Mouse (Mus musculus) neural tube, embryonic 14.5 days (tissue): ENCODE data around the gene Ank2. TPM values are rescaled to one million over a fixed set of nuclear protein-coding genes. Genes with fewer than 3 reads are reported as not detected.

Experiments used
- ATAC-seq: fragments of 200-750 bp; cut with Nextera tagmentation; 2 replicates; pipeline ENCODE4 v1.8.0; 2017; ENCODE audit warnings: low read depth, mild to moderate bottlenecking, moderate TSS enrichment, moderate library complexity
- H3K27ac ChIP-seq: fragments of 300-500 bp; sonication (generic); 2 replicates; pipeline ENCODE4 v1.5.1; 2014; ENCODE audit warnings: low read depth, mild to moderate bottlenecking, control low read depth, low read length, moderate library complexity, mixed read lengths
- H3K27me3 ChIP-seq: fragments of 300-500 bp; sonication (generic); 2 replicates; pipeline ENCODE4 v1.6.1; 2014; ENCODE audit warnings: low read length; ENCODE audit not compliant: control insufficient read depth, insufficient read depth
- H3K36me3 ChIP-seq: fragments of 300-500 bp; sonication (generic); 2 replicates; pipeline ENCODE4 v1.6.1; 2014; ENCODE audit warnings: low read length, mixed read lengths; ENCODE audit not compliant: control insufficient read depth, insufficient read depth
- H3K4me1 ChIP-seq: fragments of 300-500 bp; sonication (generic); 2 replicates; pipeline ENCODE4 v1.6.1; 2014; ENCODE audit warnings: low read length; ENCODE audit not compliant: control insufficient read depth, insufficient read depth
- H3K4me2 ChIP-seq: fragments of 300-500 bp; sonication (generic); 2 replicates; pipeline ENCODE4 v1.6.1; 2014; ENCODE audit warnings: mild to moderate bottlenecking, low read depth, low read length, control low read depth
- H3K4me3 ChIP-seq: fragments of 300-500 bp; sonication (generic); 2 replicates; pipeline ENCODE4 v1.5.1; 2014; ENCODE audit warnings: low read depth, low read length, control low read depth, mixed read lengths
- H3K9ac ChIP-seq: fragments of 300-500 bp; sonication (generic); replicated peaks from 2 replicates; pipeline ENCODE4 v1.6.1; 2014; ENCODE audit warnings: low read depth, mild to moderate bottlenecking, control low read depth, low read length, mixed read lengths
- H3K9me3 ChIP-seq: fragments of 300-500 bp; sonication (generic); 2 replicates; pipeline ENCODE4 v1.6.1; 2016; ENCODE audit warnings: low read length; ENCODE audit not compliant: control insufficient read depth
- WGBS: fragments of 180-500 bp; shearing (Covaris S2); extraction: QIAGEN DNeasy Blood & Tissue Kit; methylation state at CpG from one replicate; pipeline ENCODE4 v1.1.7; 2014; 5-methylcytosine and 5-hydroxymethylcytosine counted together
- polyA plus RNA-seq: library from polyadenylated mRNA; unstranded; fragments of >200 nt; fragmentation: Nextera tagmentation; extraction: Ambion mirVana; gene quantifications from 2 replicates; pipeline ENCODE4 v1.2.1, GENCODE M21; 2014

Gene Ank2
- polyA plus RNA-seq, 1 experiment from 2014 or later, result 231 TPM

GRCm38 (mm10) chr3:127453254-127453653, 45.9 kb downstream of the Ank2 start:
- Histone ChIP-seq H3K4me3 (no peak overlapping the region), H3K36me3 (no peaks in the 10 kb centered on the region), H3K27ac (no peak overlapping the region), H3K9me3 (no peaks in the 10 kb centered on the region), H3K4me1 (no peaks in the 10 kb centered on the region), H3K9ac (no peak overlapping the region), H3K4me2 (no peak overlapping the region), H3K27me3 (no peaks in the 10 kb centered on the region)
- 86% methylated on average over 6 of the region's 6 CpGs for WGBS
- no peak for ATAC-seq

- Histone ChIP-seq H3K4me2 (no peak overlapping the region), H3K27ac (no peak overlapping the region), H3K4me1 (no peaks in the 10 kb centered on the region), H3K36me3 (no peaks in the 10 kb centered on the region), H3K4me3 (no peak overlapping the region), H3K9me3 (no peaks in the 10 kb centered on the region), H3K27me3 (no peaks in the 10 kb centered on the region), H3K9ac (no peak overlapping the region)
- no peak for ATAC-seq
- 63% methylated on average over 13 of the region's 13 CpGs for WGBS
Observed at GRCm38 (mm10) chr3:127452233-127452632, 46.9 kb downstream of the Ank2 start.

- no peak for ATAC-seq
- 77% methylated on average over 9 of the region's 9 CpGs for WGBS
Observed at GRCm38 (mm10) chr3:127451741-127452140, 47.4 kb downstream of the Ank2 start.

GRCm38 (mm10) chr3:127451070-127451469, 48.1 kb downstream of the Ank2 start:
- Histone ChIP-seq H3K9me3 (no peaks in the 10 kb centered on the region), H3K9ac (no peak overlapping the region), H3K27ac (no peak overlapping the region), H3K4me3 (no peak overlapping the region), H3K4me1 (no peaks in the 10 kb centered on the region), H3K36me3 (no peaks in the 10 kb centered on the region), H3K27me3 (no peaks in the 10 kb centered on the region), H3K4me2 (no peak overlapping the region)
- WGBS, result 12% methylated on average over 3 of the region's 3 CpGs
- ATAC-seq, result no peak

More at GRCm38 (mm10) chr3:127451741-127452140, 47.4 kb downstream of the Ank2 start:
- no peak overlapping the region for H3K9ac ChIP-seq
- no peak overlapping the region for H3K27ac ChIP-seq
- no peaks in the 10 kb centered on the region for H3K36me3 ChIP-seq
- H3K4me3 ChIP-seq, result no peak overlapping the region
- H3K9me3 ChIP-seq, result no peaks in the 10 kb centered on the region
- no peak overlapping the region for H3K4me2 ChIP-seq
- no peaks in the 10 kb centered on the region for H3K4me1 ChIP-seq
- no peaks in the 10 kb centered on the region for H3K27me3 ChIP-seq

- Histone ChIP-seq H3K4me3 (no peak overlapping the region), H3K9me3 (no peaks in the 10 kb centered on the region), H3K27me3 (no peaks in the 10 kb centered on the region), H3K9ac (no peak overlapping the region), H3K36me3 (no peaks in the 10 kb centered on the region), H3K4me1 (no peaks in the 10 kb centered on the region), H3K4me2 (no peak overlapping the region), H3K27ac (no peak overlapping the region)
- peak; percentile 86 for ATAC-seq
- 33% methylated on average over 5 of the region's 5 CpGs for WGBS
Observed at GRCm38 (mm10) chr3:127446173-127446572, 53.0 kb downstream of the Ank2 start.

GRCm38 (mm10) chr3:127433291-127433690, 65.9 kb downstream of the Ank2 start:
- Histone ChIP-seq H3K4me1 (no peaks in the 10 kb centered on the region), H3K4me2 (no peak overlapping the region), H3K27ac (no peak overlapping the region), H3K9ac (no peak overlapping the region), H3K27me3 (no peaks in the 10 kb centered on the region), H3K4me3 (no peak overlapping the region), H3K36me3 (no peaks in the 10 kb centered on the region), H3K9me3 (no peaks in the 10 kb centered on the region)
- 18% methylated on average over 3 of the region's 3 CpGs for WGBS
- ATAC-seq, result peak; percentile 76; the same call in 1 of the 2 replicates

DNA sequence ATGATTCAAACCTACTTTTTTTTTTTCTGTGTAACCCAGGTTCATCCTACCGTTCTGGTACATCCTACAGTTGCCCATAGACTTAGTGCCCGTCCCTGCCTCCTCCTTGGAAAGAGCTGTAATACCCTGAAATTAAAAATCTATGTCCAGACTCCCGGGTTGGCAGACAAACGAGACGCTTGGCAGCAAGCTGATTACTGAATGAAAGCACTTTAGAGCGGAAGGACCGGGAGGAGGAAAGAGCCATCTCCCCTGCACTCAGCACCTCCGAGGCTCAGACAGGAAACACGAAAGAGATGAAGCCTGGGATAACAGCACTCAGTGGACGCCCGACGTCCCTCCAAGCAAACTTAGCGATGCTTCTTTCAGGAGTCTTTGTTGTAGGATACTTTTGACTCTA, 69.3 kb downstream of the Ank2 start:
- Histone ChIP-seq H3K9me3 (no peaks in the 10 kb centered on the region), H3K9ac (no peak overlapping the region), H3K27ac (no peak overlapping the region), H3K36me3 (no peaks in the 10 kb centered on the region), H3K4me1 (no peaks in the 10 kb centered on the region), H3K4me2 (no peak overlapping the region), H3K27me3 (no peaks in the 10 kb centered on the region), H3K4me3 (no peak overlapping the region)
- ATAC-seq, result no peak
- WGBS, result 60% methylated on average over 13 of the region's 13 CpGs

DNA sequence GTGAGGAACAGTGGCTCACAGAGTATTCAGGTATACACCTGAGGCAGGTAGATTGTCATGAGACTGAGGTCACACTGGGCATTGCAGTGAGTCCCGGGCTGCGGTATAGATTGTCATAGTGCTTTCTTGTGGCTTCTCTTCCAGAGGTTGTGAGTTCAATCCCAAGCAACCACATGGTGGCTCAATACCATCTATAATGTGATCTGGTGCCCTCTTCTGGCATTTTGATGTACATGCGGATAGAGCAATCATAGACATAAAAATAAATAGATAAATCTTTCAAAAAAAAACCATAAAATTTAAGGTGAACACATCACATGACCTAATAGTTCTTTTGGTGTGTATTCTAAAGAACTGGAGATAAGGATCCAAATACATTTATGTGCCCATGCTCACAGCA, 70.6 kb downstream of the Ank2 start:
- H3K27ac ChIP-seq, result no peak overlapping the region
- H3K27me3 ChIP-seq, result no peaks in the 10 kb centered on the region
- no peaks in the 10 kb centered on the region for H3K9me3 ChIP-seq
- H3K4me3 ChIP-seq, result no peak overlapping the region
- no peak for ATAC-seq
- WGBS, result 93% methylated on average over 3 of the region's 3 CpGs
- H3K4me1 ChIP-seq, result no peaks in the 10 kb centered on the region
- no peak overlapping the region for H3K9ac ChIP-seq
- no peaks in the 10 kb centered on the region for H3K36me3 ChIP-seq
- H3K4me2 ChIP-seq, result no peak overlapping the region

DNA sequence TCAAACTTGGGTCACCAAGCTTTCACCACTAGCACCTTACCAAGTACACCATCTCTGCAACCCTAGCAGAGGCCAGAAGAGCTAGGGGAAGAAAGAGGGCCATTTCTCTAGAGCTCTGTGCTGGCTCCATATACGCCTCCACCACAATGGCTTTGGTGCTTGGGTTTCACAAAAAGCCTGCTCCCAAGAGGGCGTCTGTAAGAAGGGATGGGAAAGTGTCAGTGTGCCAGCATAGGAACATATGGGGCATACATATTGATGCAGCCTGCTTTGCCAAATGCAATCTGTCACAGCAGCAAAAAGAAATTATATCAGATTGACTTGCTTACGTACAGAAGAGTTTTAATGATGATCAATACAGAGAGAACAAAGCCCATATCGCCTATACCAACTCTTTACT, 82.2 kb downstream of the Ank2 start:
- WGBS, result 74% methylated on average over 4 of the region's 4 CpGs
- no peak overlapping the region for H3K4me2 ChIP-seq
- H3K27ac ChIP-seq, result no peak overlapping the region
- H3K9me3 ChIP-seq, result no peaks in the 10 kb centered on the region
- H3K36me3 ChIP-seq, result no peaks in the 10 kb centered on the region
- no peaks in the 10 kb centered on the region for H3K4me1 ChIP-seq
- no peak for ATAC-seq
- H3K4me3 ChIP-seq, result no peak overlapping the region
- H3K27me3 ChIP-seq, result no peaks in the 10 kb centered on the region
- no peak overlapping the region for H3K9ac ChIP-seq

DNA sequence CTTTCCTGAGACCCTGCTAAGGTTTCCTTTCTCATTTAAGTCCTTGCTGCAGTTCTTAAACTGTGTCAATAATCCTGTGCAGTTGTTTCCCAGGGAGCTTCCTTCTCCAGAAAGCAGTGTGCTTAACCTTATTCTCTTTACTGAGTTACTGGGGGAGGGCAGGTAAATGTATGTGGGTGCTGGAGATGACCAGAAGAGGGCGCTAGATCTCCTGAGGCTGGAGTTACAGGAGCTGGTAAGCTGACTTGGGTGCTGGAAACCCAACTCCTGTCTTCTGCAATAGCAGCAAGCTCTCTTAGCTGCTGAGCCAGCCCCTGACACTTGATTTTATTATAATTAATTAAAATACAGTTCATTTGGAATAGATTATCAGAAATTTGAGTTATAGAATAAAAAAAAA, 84.7 kb downstream of the Ank2 start:
- ATAC-seq, result no peak
- H3K36me3 ChIP-seq, result no peaks in the 10 kb centered on the region
- no peaks in the 10 kb centered on the region for H3K27me3 ChIP-seq
- H3K4me2 ChIP-seq, result no peak overlapping the region
- H3K27ac ChIP-seq, result no peak overlapping the region
- H3K4me1 ChIP-seq, result no peaks in the 10 kb centered on the region
- 44% methylated on average over 1 of the region's 1 CpGs for WGBS
- H3K9ac ChIP-seq, result no peak overlapping the region
- no peaks in the 10 kb centered on the region for H3K9me3 ChIP-seq
- no peak overlapping the region for H3K4me3 ChIP-seq
